Mouse (Mus musculus): ENCODE measurements around the gene Chchd6.

Gene Chchd6

GRCm38 (mm10) chr6:89421503-89421902 is 173.9 kb downstream of the Chchd6 start:
- H3K27me3 ChIP-seq (ENCODE audit: insufficient read depth, low read length), result no peaks in the 10 kb centered on the region
- no peak overlapping the region for H3K4me3 ChIP-seq (replicated peaks; ENCODE audit: low read length)
- no peak for TF ChIP-seq CTCF (conservative IDR thresholded peaks at IDR 0.05; ENCODE audit: low read length)
- TF ChIP-seq POU5F1 (IDR thresholded peaks at IDR 0.05; ENCODE audit: borderline replicate concordance, low read length), result no peak
- no peak for TF ChIP-seq NANOG (IDR thresholded peaks at IDR 0.05; ENCODE audit: borderline replicate concordance, low read length)
- peaks cover 4% of the 10 kb centered on the region; the same call in 1 of the 2 replicates for H3K4me1 ChIP-seq (replicated peaks; ENCODE audit: low read depth, low read length)
- H3K36me3 ChIP-seq (ENCODE audit: insufficient read depth, low read length), result 0 out of 2 replicates have a peak, but pooled peaks cover 3% of the 10 kb centered on the region
- H3K9me3 ChIP-seq (ENCODE audit: low read length), result no peaks in the 10 kb centered on the region

GRCm38 (mm10) chr6:89420756-89421155 is 174.7 kb downstream of the Chchd6 start:
- no peaks in the 10 kb centered on the region for H3K27me3 ChIP-seq (ENCODE audit: insufficient read depth, low read length)
- H3K36me3 ChIP-seq (ENCODE audit: insufficient read depth, low read length), result 0 out of 2 replicates have a peak, but pooled peaks cover 3% of the 10 kb centered on the region
- H3K4me3 ChIP-seq (replicated peaks; ENCODE audit: low read length), result no peak overlapping the region
- no peaks in the 10 kb centered on the region for H3K4me1 ChIP-seq (replicated peaks; ENCODE audit: low read depth, low read length)
- H3K9me3 ChIP-seq (ENCODE audit: low read length), result no peaks in the 10 kb centered on the region
- TF ChIP-seq POU5F1 (IDR thresholded peaks at IDR 0.05; ENCODE audit: borderline replicate concordance, low read length) (no peak), CTCF (conservative IDR thresholded peaks at IDR 0.05; ENCODE audit: low read length) (no peak), NANOG (IDR thresholded peaks at IDR 0.05; ENCODE audit: borderline replicate concordance, low read length) (no peak)

DNA sequence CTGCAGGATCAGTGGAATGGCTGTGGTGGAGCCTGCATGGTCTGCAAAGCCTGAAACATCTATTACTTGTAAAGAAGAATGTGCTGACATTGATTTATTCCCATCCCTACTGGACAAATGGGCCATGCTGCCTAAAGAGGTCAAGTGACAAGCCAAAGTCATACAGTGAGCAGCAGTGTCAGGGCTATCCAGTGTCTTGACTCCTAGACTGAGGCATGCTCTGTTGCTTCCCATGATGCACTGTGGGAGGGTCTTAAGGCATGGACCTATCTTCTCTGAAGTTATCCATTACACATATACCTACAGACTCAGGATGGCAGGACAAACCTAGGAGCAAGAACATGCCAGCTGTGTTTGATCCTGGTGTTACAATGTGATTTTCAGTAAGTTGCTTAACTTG is 175.3 kb downstream of the Chchd6 start:
- Histone ChIP-seq H3K4me1 (replicated peaks; ENCODE audit: low read depth, low read length) (no peaks in the 10 kb centered on the region), H3K9me3 (ENCODE audit: low read length) (no peaks in the 10 kb centered on the region)

GRCm38 (mm10) chr6:89419066-89419815 is 176.2 kb downstream of the Chchd6 start:
- H3K9me3 ChIP-seq (ENCODE audit: low read length), result no peaks in the 10 kb centered on the region
- no peaks in the 10 kb centered on the region for H3K4me1 ChIP-seq (replicated peaks; ENCODE audit: low read depth, low read length)

More for the DNA sequence above, 175.3 kb downstream of the Chchd6 start:
- Histone ChIP-seq H3K4me3 (replicated peaks; ENCODE audit: low read length) (no peak overlapping the region), H3K36me3 (ENCODE audit: insufficient read depth, low read length) (0 out of 2 replicates have a peak, but pooled peaks cover 3% of the 10 kb centered on the region), H3K27me3 (ENCODE audit: insufficient read depth, low read length) (no peaks in the 10 kb centered on the region)
- TF ChIP-seq NANOG (IDR thresholded peaks at IDR 0.05; ENCODE audit: borderline replicate concordance, low read length), result no peak

GRCm38 (mm10) chr6:89416030-89416595 is 179.3 kb downstream of the Chchd6 start:
- Histone ChIP-seq H3K36me3 (ENCODE audit: insufficient read depth, low read length) (peaks cover 3% of the 10 kb centered on the region; the same call in 1 of the 2 replicates), H3K4me3 (replicated peaks; ENCODE audit: low read length) (no peak overlapping the region), H3K27me3 (ENCODE audit: insufficient read depth, low read length) (no peaks in the 10 kb centered on the region), H3K9me3 (ENCODE audit: low read length) (no peaks in the 10 kb centered on the region), H3K4me1 (replicated peaks; ENCODE audit: low read depth, low read length) (0 out of 2 replicates have a peak, but pooled peaks cover 4% of the 10 kb centered on the region)
- TF ChIP-seq CTCF (conservative IDR thresholded peaks at IDR 0.05; ENCODE audit: low read length), result no peak
- no peak for TF ChIP-seq POU5F1 (IDR thresholded peaks at IDR 0.05; ENCODE audit: borderline replicate concordance, low read length)
- no peak for TF ChIP-seq NANOG (IDR thresholded peaks at IDR 0.05; ENCODE audit: borderline replicate concordance, low read length)

More at GRCm38 (mm10) chr6:89419066-89419815, 176.2 kb downstream of the Chchd6 start:
- H3K4me3 ChIP-seq (replicated peaks; ENCODE audit: low read length), result no peak overlapping the region
- no peaks in the 10 kb centered on the region for H3K27me3 ChIP-seq (ENCODE audit: insufficient read depth, low read length)
- peaks cover 3% of the 10 kb centered on the region; the same call in 1 of the 2 replicates for H3K36me3 ChIP-seq (ENCODE audit: insufficient read depth, low read length)
- TF ChIP-seq NANOG (IDR thresholded peaks at IDR 0.05; ENCODE audit: borderline replicate concordance, low read length) (no peak), CTCF (conservative IDR thresholded peaks at IDR 0.05; ENCODE audit: low read length) (no peak), POU5F1 (IDR thresholded peaks at IDR 0.05; ENCODE audit: borderline replicate concordance, low read length) (no peak)

DNA sequence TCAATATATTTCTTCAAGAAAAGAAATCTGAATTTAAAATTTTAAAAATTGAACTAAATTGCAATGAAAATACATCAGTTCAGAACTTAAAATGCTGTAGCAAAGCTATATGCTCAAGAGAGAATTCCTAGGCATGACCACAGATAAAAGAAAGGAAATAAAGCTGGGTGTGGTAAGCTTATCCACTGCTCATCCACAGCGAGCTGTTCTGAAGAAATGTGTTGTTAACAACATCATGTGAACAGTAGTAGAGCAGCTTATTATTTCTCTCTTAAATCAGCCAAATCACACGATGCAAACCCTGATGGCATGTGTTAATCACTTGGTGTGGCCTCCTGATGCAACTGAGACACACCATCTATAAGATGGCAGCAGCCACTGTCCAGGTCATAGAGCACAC is 180.4 kb downstream of the Chchd6 start:
- H3K9me3 ChIP-seq (ENCODE audit: low read length), result no peaks in the 10 kb centered on the region

GRCm38 (mm10) chr6:89414126-89414525 is 181.3 kb downstream of the Chchd6 start:
- Histone ChIP-seq H3K9me3 (ENCODE audit: low read length) (no peaks in the 10 kb centered on the region), H3K36me3 (ENCODE audit: insufficient read depth, low read length) (peaks cover 3% of the 10 kb centered on the region; the same call in 1 of the 2 replicates), H3K27me3 (ENCODE audit: insufficient read depth, low read length) (no peaks in the 10 kb centered on the region), H3K4me1 (replicated peaks; ENCODE audit: low read depth, low read length) (peaks cover 18% of the 10 kb centered on the region), H3K4me3 (replicated peaks; ENCODE audit: low read length) (no peak overlapping the region)
- no peak for TF ChIP-seq CTCF (conservative IDR thresholded peaks at IDR 0.05; ENCODE audit: low read length)

More for the DNA sequence above, 180.4 kb downstream of the Chchd6 start:
- H3K4me3 ChIP-seq (replicated peaks; ENCODE audit: low read length), result no peak overlapping the region
- H3K4me1 ChIP-seq (replicated peaks; ENCODE audit: low read depth, low read length), result peaks cover 13% of the 10 kb centered on the region
- TF ChIP-seq CTCF (conservative IDR thresholded peaks at IDR 0.05; ENCODE audit: low read length), result no peak
- no peak for TF ChIP-seq NANOG (IDR thresholded peaks at IDR 0.05; ENCODE audit: borderline replicate concordance, low read length)
- TF ChIP-seq POU5F1 (IDR thresholded peaks at IDR 0.05; ENCODE audit: borderline replicate concordance, low read length), result no peak
- peaks cover 3% of the 10 kb centered on the region; the same call in 1 of the 2 replicates for H3K36me3 ChIP-seq (ENCODE audit: insufficient read depth, low read length)
- H3K27me3 ChIP-seq (ENCODE audit: insufficient read depth, low read length), result no peaks in the 10 kb centered on the region

- TF ChIP-seq POU5F1 (IDR thresholded peaks at IDR 0.05; ENCODE audit: borderline replicate concordance, low read length) (no peak), NANOG (IDR thresholded peaks at IDR 0.05; ENCODE audit: borderline replicate concordance, low read length) (no peak), CTCF (conservative IDR thresholded peaks at IDR 0.05; ENCODE audit: low read length) (no peak)
These were observed 182.0 kb downstream of the Chchd6 start for GRCm38 (mm10) chr6:89413481-89413884.

More at GRCm38 (mm10) chr6:89413481-89413884, 182.0 kb downstream of the Chchd6 start:
- Histone ChIP-seq H3K4me3 (replicated peaks; ENCODE audit: low read length) (no peak overlapping the region), H3K4me1 (replicated peaks; ENCODE audit: low read depth, low read length) (peaks cover 18% of the 10 kb centered on the region), H3K27me3 (ENCODE audit: insufficient read depth, low read length) (no peaks in the 10 kb centered on the region), H3K36me3 (ENCODE audit: insufficient read depth, low read length) (peaks cover 3% of the 10 kb centered on the region; the same call in 1 of the 2 replicates), H3K9me3 (ENCODE audit: low read length) (no peaks in the 10 kb centered on the region)

Data from E14TG2a.4 (cell line).